Mouse (Mus musculus) testis, adult 2 months (tissue): ENCODE data around the gene Arhgap32.
"Not testable (repeated sequence)": the region's sequence is repeated elsewhere in the genome, so short reads cannot be mapped to it uniquely, and the experiment has no call there.

Experiments
- CTCF ChIP-seq: fragments of 200-500 bp; IDR thresholded peaks from 2 replicates; pipeline ENCODE4 v1.5.1; 2012; ENCODE audit warnings: low read depth, mild to moderate bottlenecking, inconsistent platforms, low read length, moderate library complexity; ENCODE audit not compliant: control insufficient read depth, insufficient read depth, insufficient replicate concordance
- POLR2A ChIP-seq: fragments of 200-500 bp; IDR thresholded peaks from 2 replicates; pipeline ENCODE4 v1.6.1; 2012; ENCODE audit warnings: low read depth, mild to moderate bottlenecking, inconsistent platforms, low read length, moderate library complexity; ENCODE audit not compliant: control insufficient read depth

DNA sequence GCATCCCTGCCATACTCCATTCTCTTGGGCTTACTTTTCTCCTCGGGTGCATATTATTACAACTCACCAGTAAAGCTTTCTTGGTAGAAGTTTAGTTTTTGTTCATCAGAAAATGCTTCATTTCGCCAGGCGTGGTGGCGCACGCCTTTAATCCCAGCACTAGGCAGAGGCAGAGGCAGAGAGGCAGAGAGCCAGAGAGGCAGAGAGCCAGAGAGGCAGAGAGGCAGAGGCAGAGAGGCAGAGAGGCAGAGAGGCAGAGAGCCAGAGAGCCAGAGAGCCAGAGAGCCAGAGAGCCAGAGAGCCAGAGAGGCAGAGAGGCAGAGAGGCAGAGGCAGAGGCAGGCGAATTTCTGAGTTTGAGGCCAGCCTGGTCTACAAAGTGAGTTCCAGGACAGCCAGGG is 47.9 kb downstream of the Arhgap32 start:
- TF ChIP-seq CTCF, POLR2A: not testable (repeated sequence)
